Mouse (Mus musculus) forebrain, embryonic 11.5 days (tissue): ENCODE results near the gene 4931440F15Rik. TPM values are rescaled to one million over a fixed set of nuclear protein-coding genes. Genes with fewer than 3 reads are reported as not detected.
A peak's percentile ranks its signal among the peaks of the same experiment; 100 is the strongest.

ENCODE experiments used
- ATAC-seq: fragments of 200-750 bp; cut with Nextera tagmentation; replicated peaks from 2 replicates; pipeline ENCODE4 v1.8.0; 2017; ENCODE audit warnings: moderate TSS enrichment; ENCODE audit not compliant: low FRiP score
- DNase-seq: peaks from one replicate; pipeline ENCODE4 v3.0.0-alpha.2; 2017; ENCODE audit warnings: low spot score
- H3K27ac ChIP-seq: fragments of 300-500 bp; sonication (generic); 2 replicates; pipeline ENCODE4 v1.5.1; 2014; ENCODE audit warnings: low read depth, low read length
- H3K27me3 ChIP-seq: fragments of 300-500 bp; sonication (generic); 2 replicates; pipeline ENCODE4 v1.6.1; 2014; ENCODE audit warnings: mild to moderate bottlenecking, low read length, mixed read lengths; ENCODE audit not compliant: control insufficient read depth, insufficient read depth
- H3K36me3 ChIP-seq: fragments of 300-500 bp; sonication (generic); 2 replicates; pipeline ENCODE4 v1.6.1; 2014; ENCODE audit warnings: mild to moderate bottlenecking, low read length, moderate library complexity, mixed read lengths; ENCODE audit not compliant: control insufficient read depth, insufficient read depth
- H3K4me1 ChIP-seq: fragments of 300-500 bp; sonication (generic); replicated peaks from 2 replicates; pipeline ENCODE4 v1.6.1; 2014; ENCODE audit warnings: low read length, mixed read lengths; ENCODE audit not compliant: control insufficient read depth, insufficient read depth
- H3K4me2 ChIP-seq: fragments of 300-500 bp; sonication (generic); 2 replicates; pipeline ENCODE4 v1.6.1; 2014; ENCODE audit warnings: low read depth, mild to moderate bottlenecking, low read length, moderate library complexity, mixed read lengths; ENCODE audit not compliant: severe bottlenecking
- H3K4me3 ChIP-seq: fragments of 300-500 bp; sonication (generic); 2 replicates; pipeline ENCODE4 v1.5.1; 2014; ENCODE audit warnings: low read depth, low read length
- H3K9ac ChIP-seq: fragments of 300-500 bp; sonication (generic); 2 replicates; pipeline ENCODE4 v1.6.1; 2014; ENCODE audit warnings: low read length
- H3K9me3 ChIP-seq: fragments of 300-500 bp; sonication (generic); 2 replicates; pipeline ENCODE4 v1.6.1; 2016; ENCODE audit warnings: low read length, mixed read lengths; ENCODE audit not compliant: control insufficient read depth
- WGBS: fragments of 180-500 bp; shearing (Covaris S2); extraction: QIAGEN DNeasy Blood & Tissue Kit; methylation state at CpG from one replicate; pipeline ENCODE4 v1.1.7; 2014; 5-methylcytosine and 5-hydroxymethylcytosine counted together
- polyA plus RNA-seq: library from polyadenylated mRNA; unstranded; fragments of >200 nt; fragmentation: Nextera tagmentation; extraction: Ambion mirVana; gene quantifications from 2 replicates; pipeline ENCODE4 v1.2.1, GENCODE M21; 2014

Gene 4931440F15Rik
- polyA plus RNA-seq, 1 experiment from 2014 or later = 0.13 TPM

DNA sequence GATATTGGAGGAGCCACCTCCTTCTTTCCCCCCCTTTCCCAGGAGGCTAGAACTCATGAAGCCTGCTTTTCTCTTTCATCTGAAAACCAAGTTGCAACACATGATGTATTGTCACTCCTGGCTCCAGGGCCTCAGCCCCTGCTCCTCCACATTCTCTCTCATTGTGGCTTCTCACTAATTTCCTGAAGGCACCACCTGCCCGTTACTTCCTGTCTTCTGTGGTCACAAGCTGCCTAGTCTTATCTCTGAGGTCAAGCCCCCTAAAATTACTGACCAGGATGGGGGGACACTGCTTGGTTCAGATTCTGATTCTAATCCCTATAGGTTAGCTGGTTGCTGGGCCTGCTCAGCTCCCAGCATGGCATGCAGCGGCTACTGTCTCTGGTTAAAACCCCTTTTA, 50.7 kb downstream of the 4931440F15Rik start:
- Histone ChIP-seq H3K27ac (no peak overlapping the region), H3K4me3 (no peak overlapping the region), H3K4me2 (no peak overlapping the region), H3K36me3 (no peaks in the 10 kb centered on the region), H3K4me1 (no peaks in the 10 kb centered on the region), H3K27me3 (no peaks in the 10 kb centered on the region), H3K9me3 (no peaks in the 10 kb centered on the region), H3K9ac (no peak overlapping the region)
- no peak for DNase-seq
- ATAC-seq = no peak
- WGBS = 71% methylated on average over 2 of the region's 2 CpGs

- 47% methylated on average over 2 of the region's 2 CpGs for WGBS
- Histone ChIP-seq H3K9ac (no peak overlapping the region), H3K27me3 (no peaks in the 10 kb centered on the region), H3K27ac (no peak overlapping the region), H3K4me3 (no peak overlapping the region), H3K36me3 (no peaks in the 10 kb centered on the region), H3K4me2 (no peak overlapping the region), H3K9me3 (no peaks in the 10 kb centered on the region), H3K4me1 (no peaks in the 10 kb centered on the region)
- ATAC-seq = peak; percentile 66
- DNase-seq = no peak
Measured at GRCm38 (mm10) chr11:29774296-29774695, 51.2 kb downstream of the 4931440F15Rik start.

Other genes with a start within 250 kb of the 4931440F15Rik start
- 70.0 and 78.7 TPM in 2 replicates for gene Rtn4, start 132.7 kb downstream of the 4931440F15Rik start, polyA plus RNA-seq
- 0.76 and 0.87 TPM in 2 replicates for gene Eml6, start 200.4 kb upstream of the 4931440F15Rik start, polyA plus RNA-seq